Mouse (Mus musculus) ovary, postnatal 36 days (tissue): ENCODE data around the gene Cs.
A peak's percentile ranks its signal among the peaks of the same experiment; 100 is the strongest.

Experiments used
- DNase-seq: peaks from one replicate; pipeline ENCODE4 v3.0.0; 2022; ENCODE audit warnings: low spot score, mixed read lengths

Cs gene

GRCm38 (mm10) chr10:128335582-128335981, 2.0 kb upstream of the Cs start:
- peak; percentile 69 for DNase-seq

GRCm38 (mm10) chr10:128336195-128336594, 1.3 kb upstream of the Cs start:
- no peak for DNase-seq

GRCm38 (mm10) chr10:128336597-128336996, 937 bp upstream of the Cs start:
- DNase-seq, result no peak

GRCm38 (mm10) chr10:128338415-128338814, 881 bp downstream of the Cs start:
- no peak for DNase-seq

GRCm38 (mm10) chr10:128338948-128339347, 1.4 kb downstream of the Cs start:
- DNase-seq, result no peak

- no peak for DNase-seq
These were observed 2.7 kb downstream of the Cs start for GRCm38 (mm10) chr10:128340257-128340656.

- DNase-seq, result no peak
These were observed 5.9 kb downstream of the Cs start for GRCm38 (mm10) chr10:128343436-128343835.

GRCm38 (mm10) chr10:128344568-128345275, 7.2 kb downstream of the Cs start:
- DNase-seq, result peak; percentile 53

GRCm38 (mm10) chr10:128347541-128347940, 10.0 kb downstream of the Cs start:
- no peak for DNase-seq

GRCm38 (mm10) chr10:128358796-128359195, 21.3 kb downstream of the Cs start:
- no peak for DNase-seq

GRCm38 (mm10) chr10:128359226-128359625, 21.7 kb downstream of the Cs start:
- DNase-seq, result no peak

GRCm38 (mm10) chr10:128361836-128362235, 24.3 kb downstream of the Cs start:
- no peak for DNase-seq

- DNase-seq, result no peak
These were observed 25.0 kb downstream of the Cs start for GRCm38 (mm10) chr10:128362568-128362967.

- DNase-seq, result no peak
These were observed 30.4 kb downstream of the Cs start for GRCm38 (mm10) chr10:128367899-128368401.

GRCm38 (mm10) chr10:128368402-128369217, 31.1 kb downstream of the Cs start, which contains the start of gene Coq10a:
TSS of gene Coq10a (minus strand) at chr10:128368997.
- peak; percentile 89 for DNase-seq

GRCm38 (mm10) chr10:128369218-128369543, 31.6 kb downstream of the Cs start:
- DNase-seq, result no peak

GRCm38 (mm10) chr10:128369599-128369998, 32.1 kb downstream of the Cs start:
- DNase-seq, result no peak

GRCm38 (mm10) chr10:128370021-128370420, 32.5 kb downstream of the Cs start:
- no peak for DNase-seq

- DNase-seq, result no peak
These were observed 33.1 kb downstream of the Cs start for GRCm38 (mm10) chr10:128370601-128371000.

GRCm38 (mm10) chr10:128372142-128372541, 34.6 kb downstream of the Cs start:
- DNase-seq, result no peak

GRCm38 (mm10) chr10:128372989-128373748, 35.6 kb downstream of the Cs start:
- DNase-seq, result no peak

- DNase-seq, result no peak
These were observed 36.9 kb downstream of the Cs start for GRCm38 (mm10) chr10:128374393-128374792.

- DNase-seq, result no peak
These were observed 38.5 kb downstream of the Cs start for GRCm38 (mm10) chr10:128376099-128376454.
